Mouse (Mus musculus) myocyte (in vitro differentiated cells): ENCODE results near the gene Plcg2. TPM values are rescaled to one million over a fixed set of nuclear protein-coding genes. Genes with fewer than 3 reads are reported as not detected.
A peak's percentile ranks its signal among the peaks of the same experiment; 100 is the strongest.

Experiments used
- H3K27me3 ChIP-seq: one replicate; pipeline ENCODE4 v1.6.1; 2011; ENCODE audit not compliant: control insufficient read depth, insufficient read depth, insufficient read length
- H3K36me3 ChIP-seq: one replicate; pipeline ENCODE4 v1.6.1; 2011; ENCODE audit not compliant: control insufficient read depth, insufficient read depth
- H3K4me2 ChIP-seq: one replicate; pipeline ENCODE4 v1.6.1; 2011; ENCODE audit warnings: low read depth, control low read depth
- H3K4me3 ChIP-seq: one replicate; pipeline ENCODE4 v1.5.1; 2011; ENCODE audit warnings: mild to moderate bottlenecking, control low read depth, moderate library complexity
- H3K79me2 ChIP-seq: one replicate; pipeline ENCODE4 v1.6.1; 2011; ENCODE audit not compliant: control insufficient read depth, insufficient read depth
- H3ac ChIP-seq: one replicate; pipeline ENCODE4 v1.6.1; 2011; ENCODE audit not compliant: control insufficient read depth, insufficient read length
- CEBPB ChIP-seq: IDR thresholded peaks from 2 replicates; pipeline ENCODE4 v1.6.1; 2011; ENCODE audit warnings: mild to moderate bottlenecking, moderate library complexity; ENCODE audit not compliant: poor library complexity, insufficient read depth, severe bottlenecking
- E2F4 ChIP-seq: IDR thresholded peaks from one replicate; pipeline ENCODE4 v1.6.1; 2011; ENCODE audit warnings: mild to moderate bottlenecking, control low read depth, moderate library complexity; ENCODE audit not compliant: insufficient read depth
- MAX ChIP-seq: IDR thresholded peaks from one replicate; pipeline ENCODE4 v1.6.1; 2011; ENCODE audit warnings: low read depth, mild to moderate bottlenecking, control low read depth
- MYOD1 ChIP-seq, 3 experiments: IDR thresholded peaks; one replicate each; pipeline ENCODE4 v1.6.1; 2011; ENCODE audit warnings: control low read depth in 2 of 3, low read depth in 2 of 3, mild to moderate bottlenecking in 2 of 3, moderate library complexity in 1 of 3; ENCODE audit not compliant: insufficient read length in 2 of 3, control insufficient read depth in 1 of 3
- MYOG ChIP-seq, 3 experiments: IDR thresholded peaks; one replicate each; pipeline ENCODE4 v1.6.1; 2011; ENCODE audit warnings: control low read depth in 2 of 3, low read depth in 2 of 3, mild to moderate bottlenecking in 2 of 3; ENCODE audit not compliant: insufficient read length in 2 of 3, control insufficient read depth in 1 of 3, insufficient read depth in 1 of 3
- POLR2A ChIP-seq: IDR thresholded peaks from one replicate; pipeline ENCODE4 v1.6.1; 2011; ENCODE audit warnings: low read depth, mild to moderate bottlenecking, control low read depth, moderate library complexity; ENCODE audit not compliant: insufficient read length
- POLR2AphosphoS2 ChIP-seq: IDR thresholded peaks from one replicate; pipeline ENCODE4 v1.6.1; 2011; ENCODE audit warnings: low read depth, control low read depth; ENCODE audit not compliant: insufficient read length
- REST ChIP-seq: IDR thresholded peaks from one replicate; pipeline ENCODE4 v1.6.1; 2011; ENCODE audit warnings: mild to moderate bottlenecking, control low read depth, moderate library complexity; ENCODE audit not compliant: insufficient read depth, insufficient read length
- SRF ChIP-seq: IDR thresholded peaks from one replicate; pipeline ENCODE4 v1.6.1; 2011; ENCODE audit warnings: low read depth; ENCODE audit not compliant: control insufficient read depth, insufficient read length
- TCF12 ChIP-seq: IDR thresholded peaks from one replicate; pipeline ENCODE4 v1.6.1; 2011; ENCODE audit warnings: mild to moderate bottlenecking, control low read depth; ENCODE audit not compliant: poor library complexity, insufficient read depth, severe bottlenecking
- TCF3 ChIP-seq: IDR thresholded peaks from one replicate; pipeline ENCODE4 v1.6.1; 2011; ENCODE audit warnings: low read depth, control low read depth; ENCODE audit not compliant: insufficient read length
- USF1 ChIP-seq: IDR thresholded peaks from one replicate; pipeline ENCODE4 v1.6.1; 2011; ENCODE audit warnings: low read depth, mild to moderate bottlenecking, control low read depth, moderate library complexity
- polyA plus RNA-seq: library from polyadenylated mRNA; unstranded; fragments of >200 nt; fragmentation: generic; extraction: Trizol; gene quantifications from one replicate; pipeline ENCODE4 v1.2.1, GENCODE M21; 2012; ENCODE audit warnings: missing spikeins

The Plcg2 gene
- polyA plus RNA-seq, 1 experiment, result 0.29 TPM

- peaks cover 11% of the 10 kb centered on the region for H3K36me3 ChIP-seq
- no peaks in the 10 kb centered on the region for H3K79me2 ChIP-seq
Measured at GRCm38 (mm10) chr8:117455701-117456100, 42.4 kb upstream of the Plcg2 start.

DNA sequence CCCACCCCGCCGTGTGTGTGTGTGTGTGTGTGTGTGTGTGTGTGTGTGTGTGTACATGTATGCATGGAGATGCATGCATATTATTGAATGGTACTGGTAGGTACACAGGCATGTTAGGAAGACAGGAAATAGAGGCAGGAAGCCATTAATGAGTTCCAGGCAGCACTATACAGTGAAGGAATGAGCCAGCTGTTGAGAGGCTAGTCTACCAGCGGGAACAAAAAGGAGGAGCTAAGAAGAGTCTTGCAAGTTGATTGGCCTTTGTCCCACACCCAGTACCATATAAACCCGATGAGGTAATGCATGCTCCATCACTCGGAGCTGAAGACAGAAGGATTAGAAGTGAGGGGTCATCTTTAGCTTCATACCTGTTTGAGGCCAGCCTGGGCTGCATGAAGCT lies 39.7 kb upstream of the Plcg2 start:
- no peak overlapping the region for H3ac ChIP-seq
- no peak overlapping the region for H3K4me3 ChIP-seq
- H3K36me3 ChIP-seq, result peaks cover 4% of the 10 kb centered on the region
- no peak overlapping the region for H3K4me2 ChIP-seq
- H3K27me3 ChIP-seq, result no peaks in the 10 kb centered on the region
- H3K79me2 ChIP-seq, result no peaks in the 10 kb centered on the region
- TF ChIP-seq E2F4, result no peak
- no peak for TF ChIP-seq POLR2AphosphoS2
- no peak for TF ChIP-seq POLR2A
- no peak for TF ChIP-seq MYOD1 (IDR thresholded peaks at IDR 0.05; ENCODE audit: control insufficient read depth in 1 of 3, insufficient read length in 2 of 3, low read depth in 2 of 3)
- no peak for TF ChIP-seq CEBPB
- TF ChIP-seq TCF3, result no peak
- TF ChIP-seq MYOG (IDR thresholded peaks at IDR 0.05; ENCODE audit: control insufficient read depth in 1 of 3, insufficient read depth in 1 of 3, insufficient read length in 2 of 3, low read depth in 2 of 3), result no peak
- TF ChIP-seq TCF12, result no peak
- no peak for TF ChIP-seq USF1
- TF ChIP-seq REST, result no peak
- no peak for TF ChIP-seq MAX
- TF ChIP-seq SRF, result no peak

More at GRCm38 (mm10) chr8:117455701-117456100, 42.4 kb upstream of the Plcg2 start:
- Histone ChIP-seq H3K4me3 (no peak overlapping the region), H3ac (no peak overlapping the region), H3K4me2 (no peak overlapping the region), H3K27me3 (no peaks in the 10 kb centered on the region)
- no peak for TF ChIP-seq CEBPB
- TF ChIP-seq SRF, result no peak
- no peak for TF ChIP-seq TCF3
- no peak for TF ChIP-seq MYOG (IDR thresholded peaks at IDR 0.05; ENCODE audit: control insufficient read depth in 1 of 3, insufficient read depth in 1 of 3, insufficient read length in 2 of 3, low read depth in 2 of 3)
- no peak for TF ChIP-seq MYOD1 (IDR thresholded peaks at IDR 0.05; ENCODE audit: control insufficient read depth in 1 of 3, insufficient read length in 2 of 3, low read depth in 2 of 3)
- no peak for TF ChIP-seq USF1
- TF ChIP-seq POLR2AphosphoS2, result no peak
- no peak for TF ChIP-seq POLR2A
- TF ChIP-seq E2F4, result no peak
- TF ChIP-seq REST, result no peak
- no peak for TF ChIP-seq MAX
- no peak for TF ChIP-seq TCF12

GRCm38 (mm10) chr8:117462701-117463284 lies 35.3 kb upstream of the Plcg2 start:
- TF ChIP-seq POLR2AphosphoS2, result peak; percentile 64
- no peak for TF ChIP-seq MAX
- TF ChIP-seq POLR2A, result no peak
- TF ChIP-seq MYOG (IDR thresholded peaks at IDR 0.05; ENCODE audit: control insufficient read depth in 1 of 3, insufficient read depth in 1 of 3, insufficient read length in 2 of 3, low read depth in 2 of 3), result no peak
- no peak overlapping the region for H3K4me3 ChIP-seq
- H3K27me3 ChIP-seq, result no peaks in the 10 kb centered on the region
- no peaks in the 10 kb centered on the region for H3K36me3 ChIP-seq
- no peak overlapping the region for H3ac ChIP-seq
- no peak overlapping the region for H3K4me2 ChIP-seq
- H3K79me2 ChIP-seq, result no peaks in the 10 kb centered on the region

GRCm38 (mm10) chr8:117464525-117464924 lies 33.6 kb upstream of the Plcg2 start:
- Histone ChIP-seq H3ac (no peak overlapping the region), H3K27me3 (no peaks in the 10 kb centered on the region), H3K36me3 (no peaks in the 10 kb centered on the region), H3K79me2 (no peaks in the 10 kb centered on the region), H3K4me3 (no peak overlapping the region), H3K4me2 (no peak overlapping the region)
- no peak for TF ChIP-seq MAX
- no peak for TF ChIP-seq E2F4
- no peak for TF ChIP-seq MYOG (IDR thresholded peaks at IDR 0.05; ENCODE audit: control insufficient read depth in 1 of 3, insufficient read depth in 1 of 3, insufficient read length in 2 of 3, low read depth in 2 of 3)
- no peak for TF ChIP-seq SRF
- no peak for TF ChIP-seq CEBPB
- no peak for TF ChIP-seq REST

DNA sequence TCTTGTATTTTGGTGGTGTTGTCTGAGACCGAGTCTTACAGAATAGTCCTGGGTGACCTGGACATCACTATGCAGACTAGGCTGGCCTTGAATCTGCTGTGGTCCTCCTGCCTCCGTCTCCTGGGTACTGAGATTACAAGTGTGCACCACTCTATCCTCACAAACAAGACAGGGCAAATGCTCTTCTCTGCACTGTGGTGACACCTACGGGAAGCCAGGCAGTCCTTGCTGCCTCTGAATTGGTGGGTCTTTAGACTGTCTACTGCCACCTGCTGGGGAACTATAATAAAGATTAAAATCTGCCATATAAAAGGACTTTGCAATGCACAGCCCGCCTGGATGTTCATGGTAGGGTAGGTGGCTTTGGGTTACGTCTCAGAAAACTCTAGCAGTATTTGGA lies 32.8 kb upstream of the Plcg2 start:
- TF ChIP-seq MAX, result no peak
- no peak for TF ChIP-seq TCF3
- TF ChIP-seq SRF, result no peak
- TF ChIP-seq POLR2A, result no peak
- no peak for TF ChIP-seq TCF12
- no peak for TF ChIP-seq MYOD1 (IDR thresholded peaks at IDR 0.05; ENCODE audit: control insufficient read depth in 1 of 3, insufficient read length in 2 of 3, low read depth in 2 of 3)
- no peak for TF ChIP-seq E2F4
- no peak for TF ChIP-seq REST
- no peak for TF ChIP-seq CEBPB
- no peak for TF ChIP-seq POLR2AphosphoS2
- TF ChIP-seq USF1, result no peak
- no peak for TF ChIP-seq MYOG (IDR thresholded peaks at IDR 0.05; ENCODE audit: control insufficient read depth in 1 of 3, insufficient read depth in 1 of 3, insufficient read length in 2 of 3, low read depth in 2 of 3)
- Histone ChIP-seq H3K36me3 (no peaks in the 10 kb centered on the region), H3K79me2 (no peaks in the 10 kb centered on the region), H3ac (no peak overlapping the region), H3K4me2 (no peak overlapping the region), H3K4me3 (no peak overlapping the region), H3K27me3 (no peaks in the 10 kb centered on the region)
